Mouse (Mus musculus) ES-Bruce4 (cell line): ENCODE measurements at regions not wholly inside any gene's neighbourhood (a gene's known extent, or its start where the extent isn't known, plus 50 kb on each side); places are given as distances from the start of the nearest gene placed in this dataset.
A peak's percentile ranks its signal among the peaks of the same experiment; 100 is the strongest.

Experiments used
- CTCF ChIP-seq: IDR thresholded peaks from one replicate; pipeline ENCODE4 v1.8.1; 2011; ENCODE audit warnings: low read depth, low read length
- EP300 ChIP-seq: IDR thresholded peaks from 2 replicates; pipeline ENCODE4 v1.6.1; 2011; ENCODE audit warnings: low read depth, low read length; ENCODE audit not compliant: insufficient read depth
- POLR2A ChIP-seq: IDR thresholded peaks from one replicate; pipeline ENCODE4 v1.8.1; 2011; ENCODE audit warnings: low read length; ENCODE audit not compliant: insufficient read depth

- TF ChIP-seq POLR2A (no peak), EP300 (no peak), CTCF (peak; percentile 68)
Measured at GRCm38 (mm10) chr11:40927168-40927567, 172.1 kb upstream of the Ccng1 start.
